Mouse (Mus musculus) forebrain, embryonic 13.5 days (tissue): ENCODE data around the gene Gm21972. TPM values are rescaled to one million over a fixed set of nuclear protein-coding genes. Genes with fewer than 3 reads are reported as not detected.

ENCODE experiments used
- ATAC-seq: fragments of 200-750 bp; cut with Nextera tagmentation; 2 replicates; pipeline ENCODE4 v1.8.0; 2017
- H3K27ac ChIP-seq: fragments of 300-500 bp; sonication (generic); 2 replicates; pipeline ENCODE4 v1.5.1; 2015; ENCODE audit warnings: inconsistent platforms, mild to moderate bottlenecking, moderate library complexity
- H3K27me3 ChIP-seq: fragments of 300-500 bp; sonication (generic); 2 replicates; pipeline ENCODE4 v1.6.1; 2015; ENCODE audit warnings: mild to moderate bottlenecking, inconsistent platforms
- H3K36me3 ChIP-seq: fragments of 300-500 bp; sonication (generic); 2 replicates; pipeline ENCODE4 v1.6.1; 2015; ENCODE audit warnings: mild to moderate bottlenecking, inconsistent platforms; ENCODE audit not compliant: poor library complexity, severe bottlenecking
- H3K4me1 ChIP-seq: fragments of 300-500 bp; sonication (generic); 2 replicates; pipeline ENCODE4 v1.6.1; 2015; ENCODE audit warnings: inconsistent platforms
- H3K4me2 ChIP-seq: fragments of 300-500 bp; sonication (generic); 2 replicates; pipeline ENCODE4 v1.6.1; 2015; ENCODE audit warnings: inconsistent platforms, mild to moderate bottlenecking, moderate library complexity
- H3K4me3 ChIP-seq: fragments of 300-500 bp; sonication (generic); 2 replicates; pipeline ENCODE4 v1.5.1; 2015; ENCODE audit warnings: mild to moderate bottlenecking, inconsistent platforms
- H3K9ac ChIP-seq: fragments of 300-500 bp; sonication (generic); 2 replicates; pipeline ENCODE4 v1.6.1; 2015; ENCODE audit warnings: mild to moderate bottlenecking, inconsistent platforms
- H3K9me3 ChIP-seq: fragments of 300-500 bp; sonication (generic); replicated peaks from 2 replicates; pipeline ENCODE4 v1.6.1; 2016; ENCODE audit warnings: inconsistent platforms
- WGBS: fragments of 180-500 bp; shearing (Covaris S2); methylation state at CpG from one replicate; pipeline ENCODE4 v1.1.7; 2015; 5-methylcytosine and 5-hydroxymethylcytosine counted together
- polyA plus RNA-seq: library from polyadenylated mRNA; unstranded; fragments of >200 nt; fragmentation: Nextera tagmentation; extraction: Ambion mirVana; gene quantifications from 2 replicates; pipeline ENCODE4 v1.2.1, GENCODE M21; 2015

Gm21972 gene
- polyA plus RNA-seq: 0.79 TPM in 1 of 2 replicates, not detected in the other

- H3K27me3 ChIP-seq: no peaks in the 10 kb centered on the region
- H3K36me3 ChIP-seq: peaks cover 83% of the 10 kb centered on the region
- no peak within 1 kb of the TSS for H3K4me3 ChIP-seq
- no peaks in the 10 kb centered on the region for H3K9me3 ChIP-seq
- no peaks in the 10 kb centered on the region for H3K4me1 ChIP-seq
- H3K4me2 ChIP-seq: no peak within 1 kb of the TSS
- no peak within 1 kb of the TSS for H3K9ac ChIP-seq
- no peak within 1 kb of the TSS for H3K27ac ChIP-seq
- WGBS: 96% methylated on average over 4 of the region's 4 CpGs
- no peak for ATAC-seq
Observed at GRCm38 (mm10) chr1:86133337-86133736, at the start of gene Gm21972. Gene Gm21972, plus strand, starts transcription at chr1:86133637.

GRCm38 (mm10) chr1:86094413-86094812 lies 39.0 kb upstream of the Gm21972 start:
- no peak for ATAC-seq
- Histone ChIP-seq H3K36me3 (peaks cover 69% of the 10 kb centered on the region), H3K4me2 (no peak overlapping the region), H3K27ac (no peak overlapping the region), H3K9me3 (no peaks in the 10 kb centered on the region), H3K9ac (no peak overlapping the region), H3K4me3 (no peak overlapping the region), H3K27me3 (no peaks in the 10 kb centered on the region), H3K4me1 (no peaks in the 10 kb centered on the region)
- 88% methylated on average over 7 of the region's 7 CpGs for WGBS

GRCm38 (mm10) chr1:86105054-86105453 lies 28.4 kb upstream of the Gm21972 start:
- no peaks in the 10 kb centered on the region for H3K4me1 ChIP-seq
- H3K36me3 ChIP-seq: peaks cover 15% of the 10 kb centered on the region
- no peak overlapping the region for H3K27ac ChIP-seq
- WGBS: 93% methylated on average over 1 of the region's 1 CpGs
- no peaks in the 10 kb centered on the region for H3K27me3 ChIP-seq
- H3K9ac ChIP-seq: no peak overlapping the region
- no peak overlapping the region for H3K4me2 ChIP-seq
- H3K9me3 ChIP-seq: no peaks in the 10 kb centered on the region
- no peak overlapping the region for H3K4me3 ChIP-seq
- no peak for ATAC-seq

GRCm38 (mm10) chr1:86111779-86112178 lies 21.7 kb upstream of the Gm21972 start, which contains the start of gene Htr2b:
Gene Htr2b, minus strand, starts transcription at chr1:86111970.
- H3K4me3 ChIP-seq: no peak within 1 kb of the TSS
- H3K9me3 ChIP-seq: no peaks in the 10 kb centered on the region
- no peaks in the 10 kb centered on the region for H3K27me3 ChIP-seq
- no peak within 1 kb of the TSS for H3K27ac ChIP-seq
- 43% methylated on average over 6 of the region's 6 CpGs for WGBS
- H3K36me3 ChIP-seq: peaks cover 4% of the 10 kb centered on the region
- H3K9ac ChIP-seq: no peak within 1 kb of the TSS
- peaks cover 5% of the 10 kb centered on the region; the same call in 1 of the 2 replicates for H3K4me1 ChIP-seq
- no peak within 1 kb of the TSS for H3K4me2 ChIP-seq
- no peak for ATAC-seq

GRCm38 (mm10) chr1:86114141-86114540 lies 19.3 kb upstream of the Gm21972 start:
- Histone ChIP-seq H3K9me3 (no peaks in the 10 kb centered on the region), H3K27ac (no peak overlapping the region), H3K9ac (no peak overlapping the region), H3K36me3 (peaks cover 24% of the 10 kb centered on the region), H3K4me2 (no peak overlapping the region), H3K4me3 (no peak overlapping the region), H3K27me3 (no peaks in the 10 kb centered on the region), H3K4me1 (peaks cover 5% of the 10 kb centered on the region; the same call in 1 of the 2 replicates)
- 96% methylated on average over 3 of the region's 3 CpGs for WGBS
- no peak for ATAC-seq

- Histone ChIP-seq H3K27me3 (no peaks in the 10 kb centered on the region), H3K4me1 (no peaks in the 10 kb centered on the region), H3K9ac (no peak overlapping the region), H3K9me3 (no peaks in the 10 kb centered on the region), H3K4me2 (no peak overlapping the region), H3K27ac (no peak overlapping the region), H3K4me3 (no peak overlapping the region), H3K36me3 (peaks cover 58% of the 10 kb centered on the region)
- 87% methylated on average over 4 of the region's 4 CpGs for WGBS
- ATAC-seq: no peak
Observed at GRCm38 (mm10) chr1:86119549-86119948, 13.9 kb upstream of the Gm21972 start.

- Histone ChIP-seq H3K36me3 (peaks cover 77% of the 10 kb centered on the region), H3K9me3 (no peaks in the 10 kb centered on the region), H3K4me3 (no peak overlapping the region), H3K9ac (no peak overlapping the region), H3K27ac (no peak overlapping the region), H3K4me2 (no peak overlapping the region), H3K4me1 (no peaks in the 10 kb centered on the region), H3K27me3 (no peaks in the 10 kb centered on the region)
- 97% methylated on average over 2 of the region's 2 CpGs for WGBS
- ATAC-seq: no peak
Observed at GRCm38 (mm10) chr1:86126036-86126435, 7.4 kb upstream of the Gm21972 start.

GRCm38 (mm10) chr1:86135315-86135714 lies 1.9 kb downstream of the Gm21972 start:
- H3K27ac ChIP-seq: no peak overlapping the region
- no peak overlapping the region for H3K4me3 ChIP-seq
- no peak overlapping the region for H3K9ac ChIP-seq
- ATAC-seq: no peak
- no peaks in the 10 kb centered on the region for H3K4me1 ChIP-seq
- no peak overlapping the region for H3K4me2 ChIP-seq
- H3K27me3 ChIP-seq: no peaks in the 10 kb centered on the region
- peaks cover 83% of the 10 kb centered on the region for H3K36me3 ChIP-seq
- 88% methylated on average over 6 of the region's 6 CpGs for WGBS
- H3K9me3 ChIP-seq: no peaks in the 10 kb centered on the region

GRCm38 (mm10) chr1:86141081-86141480 lies 7.6 kb downstream of the Gm21972 start:
- Histone ChIP-seq H3K36me3 (peaks cover 54% of the 10 kb centered on the region), H3K9ac (no peak overlapping the region), H3K4me3 (no peak overlapping the region), H3K9me3 (no peaks in the 10 kb centered on the region), H3K27me3 (no peaks in the 10 kb centered on the region), H3K4me1 (no peaks in the 10 kb centered on the region), H3K27ac (no peak overlapping the region), H3K4me2 (no peak overlapping the region)
- WGBS: 90% methylated on average over 3 of the region's 3 CpGs
- ATAC-seq: no peak

GRCm38 (mm10) chr1:86143165-86143564 lies 9.7 kb downstream of the Gm21972 start:
- H3K4me2 ChIP-seq: no peak overlapping the region
- H3K4me1 ChIP-seq: no peaks in the 10 kb centered on the region
- no peaks in the 10 kb centered on the region for H3K27me3 ChIP-seq
- ATAC-seq: no peak
- 85% methylated on average over 4 of the region's 4 CpGs for WGBS
- H3K9me3 ChIP-seq: no peaks in the 10 kb centered on the region
- no peak overlapping the region for H3K9ac ChIP-seq
- H3K27ac ChIP-seq: no peak overlapping the region
- H3K4me3 ChIP-seq: no peak overlapping the region
- H3K36me3 ChIP-seq: peaks cover 36% of the 10 kb centered on the region

GRCm38 (mm10) chr1:86144001-86144944 lies 10.8 kb downstream of the Gm21972 start:
- no peaks in the 10 kb centered on the region for H3K27me3 ChIP-seq
- H3K4me2 ChIP-seq: no peak overlapping the region
- no peaks in the 10 kb centered on the region for H3K4me1 ChIP-seq
- no peak overlapping the region for H3K9ac ChIP-seq
- H3K36me3 ChIP-seq: peaks cover 25% of the 10 kb centered on the region
- ATAC-seq: no peak
- H3K27ac ChIP-seq: no peak overlapping the region
- 76% methylated on average over 21 of the region's 21 CpGs for WGBS
- H3K9me3 ChIP-seq: no peaks in the 10 kb centered on the region
- H3K4me3 ChIP-seq: no peak overlapping the region

GRCm38 (mm10) chr1:86146293-86146692 lies 12.9 kb downstream of the Gm21972 start:
- WGBS: 91% methylated on average over 5 of the region's 5 CpGs
- Histone ChIP-seq H3K4me3 (no peak overlapping the region), H3K27ac (no peak overlapping the region), H3K36me3 (peaks cover 8% of the 10 kb centered on the region; the same call in 1 of the 2 replicates), H3K4me1 (no peaks in the 10 kb centered on the region), H3K27me3 (no peaks in the 10 kb centered on the region), H3K9me3 (no peaks in the 10 kb centered on the region), H3K9ac (no peak overlapping the region), H3K4me2 (no peak overlapping the region)
- no peak for ATAC-seq
